Mouse (Mus musculus): ENCODE results near the gene Gins2. TPM values are rescaled to one million over a fixed set of nuclear protein-coding genes. Genes with fewer than 3 reads are reported as not detected.

The Gins2 gene
- polyA plus RNA-seq (2016; fragmentation: Nextera tagmentation; extraction: Ambion mirVana): 83.2 and 84.8 TPM in 2 replicates

DNA sequence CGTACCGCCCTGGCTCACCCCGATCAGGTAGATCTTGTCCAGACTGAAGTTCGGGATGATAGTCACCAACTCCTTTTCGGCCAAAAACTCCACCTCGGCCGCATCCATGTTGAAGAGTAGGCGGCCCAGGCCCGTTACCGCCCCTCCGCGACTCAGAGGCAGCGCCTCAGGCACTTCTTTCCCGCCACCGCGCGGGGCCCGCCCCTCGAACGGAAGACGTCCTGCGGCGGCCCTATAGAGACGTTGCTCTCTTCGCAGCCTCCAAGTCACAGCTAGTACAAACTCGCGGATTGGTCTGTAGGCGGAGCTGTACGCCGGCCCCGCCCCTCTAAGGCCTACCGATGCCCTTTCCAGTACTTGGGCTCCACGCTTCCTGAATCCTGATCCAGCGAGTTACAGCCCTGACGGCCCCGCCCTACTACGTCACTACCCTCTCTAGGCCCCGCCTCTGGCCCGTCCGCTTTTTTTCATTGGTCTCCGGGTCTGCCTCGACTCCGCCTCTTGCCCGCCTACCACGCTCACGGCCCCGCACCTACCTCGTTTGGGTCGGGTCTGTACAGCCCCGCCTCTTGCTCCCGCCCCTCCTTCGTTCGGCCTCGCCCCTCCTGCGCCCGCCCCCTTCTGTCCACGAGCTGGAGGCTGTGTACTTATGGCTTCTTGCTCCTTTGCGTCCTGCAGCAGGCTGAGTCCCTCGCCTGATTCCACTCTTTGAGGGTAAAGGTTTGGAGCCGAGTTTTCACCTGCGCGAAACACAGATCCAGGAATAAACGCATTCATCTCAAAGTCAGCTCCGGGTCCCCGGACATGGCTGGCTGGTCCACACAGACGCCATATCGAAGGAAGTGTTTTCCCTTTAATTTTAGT is at the start of gene Gins2:
Gene Gins2, minus strand, starts transcription at position 397 of the 864 bp plus-strand sequence.
- Histone ChIP-seq H3K4me2 (peak within 1 kb of the TSS; percentile 94), H3K36me3 (replicated peaks) (peaks cover 11% of the 10 kb centered on the region; the same call in 1 of the 2 replicates), H3K27me3 (no peaks in the 10 kb centered on the region), H3K4me3 (replicated peaks) (peak within 1 kb of the TSS; percentile 65), H3K9me3 (no peaks in the 10 kb centered on the region), H3K9ac (peak within 1 kb of the TSS; percentile 71), H3K4me1 (peaks cover 28% of the 10 kb centered on the region), H3K27ac (peak within 1 kb of the TSS; percentile 61)
- ATAC-seq (ENCODE audit: low FRiP score): peak; percentile 98
- under 1% methylated on average over 67 of the region's 67 CpGs for WGBS

- WGBS: 0% methylated on average over 30 of the region's 42 CpGs
- Histone ChIP-seq H3K4me3 (replicated peaks) (peak overlapping the region; percentile 61), H3K27ac (no peak overlapping the region), H3K27me3 (peaks cover 58% of the 10 kb centered on the region), H3K9me3 (no peaks in the 10 kb centered on the region), H3K4me1 (peaks cover 19% of the 10 kb centered on the region), H3K36me3 (replicated peaks) (no peaks in the 10 kb centered on the region), H3K9ac (peak overlapping the region; percentile 63), H3K4me2 (peak overlapping the region; percentile 98)
- ATAC-seq (ENCODE audit: low FRiP score): peak; percentile 41
Observed at GRCm38 (mm10) chr8:120634329-120634839, 45.3 kb upstream of the Gins2 start.

- 0 out of 2 replicates have a peak, but pooled peaks have one; percentile 6 for ATAC-seq (ENCODE audit: low FRiP score)
- no peak overlapping the region for H3K27ac ChIP-seq
Observed at GRCm38 (mm10) chr8:120633665-120634271, 44.7 kb upstream of the Gins2 start.

GRCm38 (mm10) chr8:120632969-120633664 is 44.0 kb upstream of the Gins2 start:
- ATAC-seq (ENCODE audit: low FRiP score): no peak
- H3K9me3 ChIP-seq: no peaks in the 10 kb centered on the region
- H3K27ac ChIP-seq: no peak overlapping the region
- peak overlapping the region; percentile 61 for H3K4me3 ChIP-seq (replicated peaks)
- H3K4me1 ChIP-seq: peaks cover 19% of the 10 kb centered on the region
- 28% methylated on average over 17 of the region's 17 CpGs for WGBS
- H3K27me3 ChIP-seq: peaks cover 58% of the 10 kb centered on the region
- no peaks in the 10 kb centered on the region for H3K36me3 ChIP-seq (replicated peaks)
- no peak overlapping the region for H3K9ac ChIP-seq
- peak overlapping the region; percentile 98 for H3K4me2 ChIP-seq

More at GRCm38 (mm10) chr8:120633665-120634271, 44.7 kb upstream of the Gins2 start:
- H3K4me1 ChIP-seq: peaks cover 19% of the 10 kb centered on the region
- 0% methylated on average over 41 of the region's 44 CpGs for WGBS
- H3K27me3 ChIP-seq: peaks cover 58% of the 10 kb centered on the region
- H3K4me2 ChIP-seq: peak overlapping the region; percentile 98
- no peaks in the 10 kb centered on the region for H3K9me3 ChIP-seq
- peak overlapping the region; percentile 63 for H3K9ac ChIP-seq
- H3K4me3 ChIP-seq (replicated peaks): peak overlapping the region; percentile 61
- H3K36me3 ChIP-seq (replicated peaks): no peaks in the 10 kb centered on the region

- no peak overlapping the region for H3K9ac ChIP-seq
- no peak for ATAC-seq (ENCODE audit: low FRiP score)
- H3K4me2 ChIP-seq: no peak overlapping the region
- H3K4me1 ChIP-seq: peaks cover 19% of the 10 kb centered on the region
- no peak overlapping the region for H3K27ac ChIP-seq
- no peaks in the 10 kb centered on the region for H3K36me3 ChIP-seq (replicated peaks)
- no peaks in the 10 kb centered on the region for H3K9me3 ChIP-seq
- peaks cover 55% of the 10 kb centered on the region for H3K27me3 ChIP-seq
- no peak overlapping the region for H3K4me3 ChIP-seq (replicated peaks)
- 75% methylated on average over 21 of the region's 21 CpGs for WGBS
Observed at GRCm38 (mm10) chr8:120631441-120632375, 42.6 kb upstream of the Gins2 start.

DNA sequence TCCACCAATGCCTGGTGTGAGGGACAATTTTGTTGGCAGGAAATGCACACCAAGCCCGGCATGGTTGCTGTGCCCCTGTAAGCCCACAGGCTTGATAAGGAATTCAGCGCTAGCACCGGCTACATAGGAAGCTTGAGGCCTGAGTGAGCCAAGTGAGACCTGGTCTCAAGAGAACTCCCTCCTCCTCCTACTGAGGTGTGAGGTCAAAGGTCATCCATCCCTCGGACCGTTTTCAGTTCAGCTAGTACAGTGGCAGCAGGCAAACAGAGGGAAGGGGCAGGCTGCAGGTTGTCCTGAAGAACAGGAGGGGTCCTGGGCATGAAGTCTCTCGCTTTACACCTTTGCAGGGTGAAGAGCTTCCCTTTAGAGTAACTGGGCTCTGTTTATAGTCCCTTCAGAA is 41.7 kb upstream of the Gins2 start:
- Histone ChIP-seq H3K4me2 (no peak overlapping the region), H3K27ac (no peak overlapping the region), H3K27me3 (peaks cover 47% of the 10 kb centered on the region), H3K9ac (no peak overlapping the region), H3K4me3 (replicated peaks) (no peak overlapping the region), H3K36me3 (replicated peaks) (no peaks in the 10 kb centered on the region), H3K9me3 (no peaks in the 10 kb centered on the region), H3K4me1 (peaks cover 19% of the 10 kb centered on the region)
- 63% methylated on average over 6 of the region's 6 CpGs for WGBS
- ATAC-seq (ENCODE audit: low FRiP score): no peak

DNA sequence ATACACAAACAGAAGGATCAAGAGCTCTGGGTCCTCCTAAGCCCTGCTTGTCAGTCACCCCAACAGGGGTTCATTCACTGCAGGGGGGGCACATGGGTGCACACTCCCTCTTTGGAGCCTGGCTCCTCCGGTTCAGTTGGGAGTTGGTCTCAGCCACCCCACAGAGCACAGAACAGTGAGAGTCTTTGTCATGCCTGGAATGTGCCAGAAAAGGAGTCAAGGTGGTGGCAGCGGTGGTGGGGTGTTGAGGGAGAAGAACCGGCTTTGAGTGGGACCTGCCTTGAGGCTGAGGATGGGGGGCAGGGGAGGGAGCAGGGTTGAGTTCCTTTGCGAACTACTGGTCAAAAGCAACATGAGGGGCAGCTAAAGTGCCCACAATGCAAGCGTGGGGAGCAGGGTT is 40.9 kb upstream of the Gins2 start:
- ATAC-seq (ENCODE audit: low FRiP score): no peak
- Histone ChIP-seq H3K27me3 (peaks cover 39% of the 10 kb centered on the region), H3K9ac (no peak overlapping the region; the same call in 1 of the 2 replicates), H3K4me2 (no peak overlapping the region), H3K36me3 (replicated peaks) (no peaks in the 10 kb centered on the region), H3K4me3 (replicated peaks) (no peak overlapping the region), H3K27ac (no peak overlapping the region), H3K4me1 (peaks cover 19% of the 10 kb centered on the region), H3K9me3 (no peaks in the 10 kb centered on the region)
- WGBS: 43% methylated on average over 5 of the region's 5 CpGs

- Histone ChIP-seq H3K9ac (no peak overlapping the region), H3K4me3 (replicated peaks) (no peak overlapping the region), H3K36me3 (replicated peaks) (no peaks in the 10 kb centered on the region), H3K27me3 (peaks cover 12% of the 10 kb centered on the region; the same call in 1 of the 2 replicates), H3K9me3 (no peaks in the 10 kb centered on the region), H3K27ac (no peak overlapping the region), H3K4me2 (no peak overlapping the region), H3K4me1 (no peaks in the 10 kb centered on the region)
- 81% methylated on average over 5 of the region's 5 CpGs for WGBS
- ATAC-seq (ENCODE audit: low FRiP score): no peak
Observed at GRCm38 (mm10) chr8:120627298-120627697, 38.2 kb upstream of the Gins2 start.

DNA sequence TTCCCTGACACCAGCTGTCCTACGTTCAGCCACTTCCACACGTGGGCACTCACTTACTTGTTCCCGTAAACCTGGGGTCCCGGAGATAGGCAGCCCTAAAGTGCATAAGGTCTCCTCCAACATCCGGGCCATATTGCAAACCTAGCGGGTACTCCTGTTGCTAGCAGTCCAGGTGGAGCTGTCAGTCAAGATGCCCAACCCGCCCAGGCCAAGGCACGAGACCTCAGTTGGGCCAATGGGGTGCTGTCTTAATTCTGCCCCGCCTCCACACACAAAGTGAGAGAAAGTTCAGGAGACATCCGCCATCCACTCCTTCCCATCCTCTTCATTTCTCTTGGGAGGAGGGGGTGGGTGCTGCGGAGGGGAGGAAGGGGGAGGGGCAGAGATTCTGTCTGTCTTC is 37.4 kb upstream of the Gins2 start:
- H3K27ac ChIP-seq: no peak overlapping the region
- WGBS: 59% methylated on average over 11 of the region's 11 CpGs
- no peak overlapping the region for H3K4me2 ChIP-seq
- H3K4me1 ChIP-seq: peaks cover 6% of the 10 kb centered on the region
- no peaks in the 10 kb centered on the region for H3K36me3 ChIP-seq (replicated peaks)
- no peak overlapping the region for H3K9ac ChIP-seq
- no peak overlapping the region for H3K4me3 ChIP-seq (replicated peaks)
- H3K9me3 ChIP-seq: no peaks in the 10 kb centered on the region
- H3K27me3 ChIP-seq: peaks cover 9% of the 10 kb centered on the region; the same call in 1 of the 2 replicates
- no peak for ATAC-seq (ENCODE audit: low FRiP score)

DNA sequence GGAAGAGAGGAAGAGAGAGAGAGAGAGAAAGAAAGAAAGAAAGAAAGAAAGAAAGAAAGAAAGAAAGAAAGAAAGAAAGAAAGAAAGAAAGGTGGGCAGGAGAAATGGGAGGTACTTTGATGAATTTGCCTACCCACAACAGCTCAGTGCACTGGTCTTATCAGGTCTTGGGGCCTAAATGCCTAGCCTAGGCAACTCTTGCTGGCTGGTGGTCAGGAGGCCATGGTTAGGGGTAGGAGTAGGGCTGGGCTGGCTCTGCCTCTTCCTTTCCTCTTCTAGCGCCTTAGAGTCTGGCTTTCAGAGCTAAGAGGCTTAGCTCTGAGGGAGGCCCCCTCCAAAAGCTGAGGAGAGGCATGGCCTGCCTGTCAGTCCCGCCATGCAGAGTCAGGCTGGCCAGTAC is 34.5 kb upstream of the Gins2 start:
- Histone ChIP-seq H3K27ac (no peak overlapping the region), H3K9me3 (no peaks in the 10 kb centered on the region), H3K27me3 (peaks cover 3% of the 10 kb centered on the region; the same call in 1 of the 2 replicates), H3K4me1 (peaks cover 13% of the 10 kb centered on the region), H3K9ac (no peak overlapping the region), H3K4me2 (no peak overlapping the region), H3K4me3 (replicated peaks) (no peak overlapping the region), H3K36me3 (replicated peaks) (no peaks in the 10 kb centered on the region)
- ATAC-seq (ENCODE audit: low FRiP score): no peak
- 8% methylated on average over 2 of the region's 2 CpGs for WGBS

DNA sequence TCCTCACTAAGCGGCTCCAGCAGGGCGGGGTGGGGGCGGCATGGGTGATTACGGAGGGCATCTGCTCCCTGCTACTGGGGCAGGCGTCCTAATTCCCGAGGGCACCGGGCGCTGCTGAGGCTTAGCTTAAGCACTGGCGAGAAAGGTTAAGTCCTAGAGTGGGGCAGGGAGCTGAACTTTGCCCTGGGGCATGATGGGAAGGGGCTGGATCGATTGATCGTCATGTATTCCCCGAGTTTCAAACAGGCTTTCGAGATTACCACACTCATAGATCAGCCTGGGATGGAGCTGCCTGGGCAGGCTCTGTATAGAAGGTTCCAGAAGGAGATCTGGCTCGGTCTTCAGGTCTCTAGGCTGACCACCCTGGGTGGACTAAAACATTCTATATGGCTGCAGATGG is 33.1 kb upstream of the Gins2 start:
- Histone ChIP-seq H3K27me3 (peaks cover 3% of the 10 kb centered on the region; the same call in 1 of the 2 replicates), H3K27ac (0 out of 2 replicates have a peak overlapping the region, but pooled peaks have one; percentile 9), H3K4me2 (no peak overlapping the region), H3K36me3 (replicated peaks) (no peaks in the 10 kb centered on the region), H3K9ac (no peak overlapping the region), H3K4me3 (replicated peaks) (no peak overlapping the region), H3K4me1 (peaks cover 25% of the 10 kb centered on the region), H3K9me3 (no peaks in the 10 kb centered on the region)
- WGBS: 72% methylated on average over 14 of the region's 14 CpGs
- ATAC-seq (ENCODE audit: low FRiP score): no peak
